Mouse (Mus musculus) MEL (cell line): ENCODE data around the gene N4bp1. TPM values are rescaled to one million over a fixed set of nuclear protein-coding genes. Genes with fewer than 3 reads are reported as not detected.
A peak's percentile ranks its signal among the peaks of the same experiment; 100 is the strongest.

ENCODE experiments used
- DNase-seq: peaks from one replicate; pipeline ENCODE4 v3.0.0; 2011; ENCODE audit warnings: low read depth, low spot score
- H3K27ac ChIP-seq: 2 replicates; pipeline ENCODE4 v1.5.1; 2012; ENCODE audit warnings: low read depth, mild to moderate bottlenecking, control low read depth, low read length, moderate library complexity; ENCODE audit not compliant: control insufficient read depth
- H3K27me3 ChIP-seq, 2 experiments: fragments of 150-350 bp in 1 of 2; sonication (generic) in 1 of 2; 2 replicates each; pipeline ENCODE4 v1.6.1; 2012; ENCODE audit warnings: low read length in 2 of 2, mild to moderate bottlenecking in 2 of 2, improper control_type of control experiment in 1 of 2, moderate library complexity in 1 of 2; ENCODE audit not compliant: insufficient read depth in 2 of 2, control insufficient read depth in 1 of 2
- H3K36me3 ChIP-seq, 2 experiments: 2 replicates each; pipeline ENCODE4 v1.6.1; 2012 to 2014; ENCODE audit warnings: low read length in 2 of 2, improper control_type of control experiment in 1 of 2, inconsistent platforms in 1 of 2, mild to moderate bottlenecking in 1 of 2; ENCODE audit not compliant: insufficient read depth in 2 of 2, control insufficient read depth in 1 of 2
- H3K4me1 ChIP-seq, 2 experiments: fragments of 150-350 bp in 1 of 2; sonication (generic) in 1 of 2; 2 replicates each; pipeline ENCODE4 v1.6.1; 2012; ENCODE audit warnings: low read length in 2 of 2, improper control_type of control experiment in 1 of 2, mild to moderate bottlenecking in 1 of 2; ENCODE audit not compliant: insufficient read depth in 2 of 2, control insufficient read depth in 1 of 2
- H3K4me3 ChIP-seq, 2 experiments: fragments of 150-350 bp in 1 of 2; sonication (generic) in 1 of 2; 2 replicates each; pipeline ENCODE4 v1.5.1; 2012; ENCODE audit warnings: low read depth in 2 of 2, low read length in 2 of 2, mild to moderate bottlenecking in 2 of 2, moderate library complexity in 2 of 2, control low read depth in 1 of 2, improper control_type of control experiment in 1 of 2; ENCODE audit not compliant: control insufficient read depth in 1 of 2, insufficient read depth in 1 of 2
- H3K79me2 ChIP-seq: 2 replicates; pipeline ENCODE4 v1.6.1; 2012; ENCODE audit warnings: mild to moderate bottlenecking, low read length, moderate library complexity; ENCODE audit not compliant: control insufficient read depth, poor library complexity, insufficient read depth
- H3K9ac ChIP-seq: 2 replicates; pipeline ENCODE4 v1.6.1; 2012; ENCODE audit warnings: low read depth, mild to moderate bottlenecking, control low read depth, low read length, moderate library complexity; ENCODE audit not compliant: control insufficient read depth, poor library complexity, severe bottlenecking
- H3K9me3 ChIP-seq: fragments of 150-350 bp; sonication (generic); replicated peaks from 2 replicates; pipeline ENCODE4 v1.6.1; 2012; ENCODE audit warnings: mild to moderate bottlenecking, low read length, improper control_type of control experiment, moderate library complexity; ENCODE audit not compliant: insufficient read depth
- CHD2 ChIP-seq: IDR thresholded peaks from 2 replicates; pipeline ENCODE4 v1.6.1; 2011; ENCODE audit warnings: low read length, improper control_type of control experiment
- CTCF ChIP-seq, 3 experiments: IDR thresholded peaks in 2 of 3; conservative IDR thresholded peaks in 1 of 3; 2 replicates each; pipeline ENCODE4 v1.5.1; 2011 to 2012; ENCODE audit warnings: low read length in 3 of 3, low read depth in 2 of 3, mild to moderate bottlenecking in 2 of 3, improper control_type of control experiment in 1 of 3, inconsistent platforms in 1 of 3, mixed read lengths in 1 of 3, moderate library complexity in 1 of 3; ENCODE audit not compliant: control insufficient read depth in 1 of 3, insufficient read depth in 1 of 3, poor library complexity in 1 of 3, severe bottlenecking in 1 of 3
- E2F4 ChIP-seq: IDR thresholded peaks from 2 replicates; pipeline ENCODE4 v1.6.1; 2011; ENCODE audit warnings: low read depth, low read length, improper control_type of control experiment, borderline replicate concordance
- ELF1 ChIP-seq: IDR thresholded peaks from 2 replicates; pipeline ENCODE4 v1.6.1; 2014; ENCODE audit warnings: low read depth, mild to moderate bottlenecking, inconsistent platforms, low read length, improper control_type of control experiment, moderate library complexity
- GABPA ChIP-seq: IDR thresholded peaks from 2 replicates; pipeline ENCODE4 v1.6.1; 2012; ENCODE audit warnings: low read depth, mild to moderate bottlenecking, inconsistent platforms, low read length, improper control_type of control experiment, moderate library complexity
- KAT2A ChIP-seq: conservative IDR thresholded peaks from 2 replicates; pipeline ENCODE4 v1.6.1; 2012; ENCODE audit warnings: low read depth, low read length, improper control_type of control experiment, inconsistent platforms
- MAFK ChIP-seq: IDR thresholded peaks from 2 replicates; pipeline ENCODE4 v1.6.1; 2011; ENCODE audit warnings: low read depth, mild to moderate bottlenecking, low read length, improper control_type of control experiment, borderline replicate concordance
- MAX ChIP-seq: IDR thresholded peaks from 2 replicates; pipeline ENCODE4 v1.6.1; 2011; ENCODE audit warnings: low read length, improper control_type of control experiment
- MXI1 ChIP-seq: IDR thresholded peaks from 2 replicates; pipeline ENCODE4 v1.6.1; 2011; ENCODE audit warnings: mild to moderate bottlenecking, low read depth, low read length, improper control_type of control experiment
- MYB ChIP-seq: IDR thresholded peaks from 2 replicates; pipeline ENCODE4 v1.6.1; 2011; ENCODE audit warnings: mild to moderate bottlenecking, low read depth, low read length, improper control_type of control experiment
- RCOR1 ChIP-seq: IDR thresholded peaks from 2 replicates; pipeline ENCODE4 v1.6.1; 2012; ENCODE audit warnings: low read depth, mild to moderate bottlenecking, inconsistent platforms, low read length, improper control_type of control experiment
- SIN3A ChIP-seq: IDR thresholded peaks from 2 replicates; pipeline ENCODE4 v1.6.1; 2012; ENCODE audit warnings: low read length, improper control_type of control experiment, inconsistent platforms
- SMC3 ChIP-seq: IDR thresholded peaks from 2 replicates; pipeline ENCODE4 v1.6.1; 2011; ENCODE audit warnings: low read depth, low read length, improper control_type of control experiment
- TBP ChIP-seq: IDR thresholded peaks from 2 replicates; pipeline ENCODE4 v1.8.0; 2011; ENCODE audit warnings: low read depth, low read length, improper control_type of control experiment
- TCF12 ChIP-seq: IDR thresholded peaks from 2 replicates; pipeline ENCODE4 v1.6.1; 2014; ENCODE audit warnings: low read depth, mild to moderate bottlenecking, inconsistent platforms, low read length, improper control_type of control experiment, moderate library complexity
- USF1 ChIP-seq: IDR thresholded peaks from 2 replicates; pipeline ENCODE4 v1.6.1; 2014; ENCODE audit warnings: low read depth, mild to moderate bottlenecking, inconsistent platforms, low read length, improper control_type of control experiment, moderate library complexity
- USF2 ChIP-seq, 2 experiments: IDR thresholded peaks; 2 replicates each; pipeline ENCODE4 v1.6.1; 2011 to 2012; ENCODE audit warnings: improper control_type of control experiment in 2 of 2, low read length in 2 of 2, borderline replicate concordance in 1 of 2, inconsistent platforms in 1 of 2, low read depth in 1 of 2, mild to moderate bottlenecking in 1 of 2; ENCODE audit not compliant: insufficient read depth in 1 of 2
- ZC3H11A ChIP-seq: IDR thresholded peaks from 2 replicates; pipeline ENCODE4 v1.6.1; 2012; ENCODE audit warnings: low read depth, mild to moderate bottlenecking, inconsistent platforms, low read length, improper control_type of control experiment
- ZKSCAN1 ChIP-seq: IDR thresholded peaks from 2 replicates; pipeline ENCODE4 v1.6.1; 2012; ENCODE audit warnings: low read depth, mild to moderate bottlenecking, inconsistent platforms, low read length, improper control_type of control experiment, moderate library complexity
- polyA plus RNA-seq, 2 experiments: library from polyadenylated mRNA; stranded (reverse) in 1 of 2; unstranded in 1 of 2; fragments of >175 nt in 1 of 2; fragments of >200 nt in 1 of 2; gene quantifications; 2 replicates each; pipeline versions ENCODE4 v1.2.1 to v1.2.4; 2012; ENCODE audit warnings: low replicate concordance in 2 of 2, low read depth in 1 of 2; ENCODE audit not compliant: insufficient read length in 2 of 2, insufficient read depth in 1 of 2, missing spikeins in 1 of 2
- total RNA-seq: library from RNA; depleted of rRNA; stranded (reverse); fragments of 300-350 nt; gene quantifications from 2 replicates; pipeline ENCODE4 v1.2.3, GENCODE M21; 2012

The N4bp1 gene
- total and polyA plus RNA-seq, 3 experiments = 13.4 to 24.0 TPM; not detected in 1

- Histone ChIP-seq H3K4me1 (peaks cover 23 to 25% of the 10 kb centered on the region in 2 experiments), H3K27me3 (no peaks in the 10 kb centered on the region), H3K4me3 (no peak overlapping the region), H3K9me3 (no peaks in the 10 kb centered on the region), H3K36me3 (peaks cover 0 to 37% of the 10 kb centered on the region in 2 experiments), H3K79me2 (peaks cover 48% of the 10 kb centered on the region), H3K27ac (no peak overlapping the region), H3K9ac (no peak overlapping the region)
- peak; percentile 31 for DNase-seq
- TF ChIP-seq ELF1 = no peak
- no peak for TF ChIP-seq KAT2A
- no peak for TF ChIP-seq ZKSCAN1
- no peak for TF ChIP-seq TBP
- TF ChIP-seq USF2 (IDR thresholded peaks at IDR 0.05; ENCODE audit: borderline replicate concordance in 1 of 2, insufficient read depth in 1 of 2, low read depth in 1 of 2, low read length in 2 of 2) = no peak
- TF ChIP-seq MXI1 = no peak
- TF ChIP-seq E2F4 = no peak
- TF ChIP-seq USF1 = no peak
- TF ChIP-seq ZC3H11A = no peak
- TF ChIP-seq SMC3 = no peak
- no peak for TF ChIP-seq TCF12
- no peak for TF ChIP-seq MAFK
Measured at GRCm38 (mm10) chr8:86871421-86871820, 13.6 kb downstream of the N4bp1 start.

- H3K79me2 ChIP-seq = peaks cover 51% of the 10 kb centered on the region
- no peaks in the 10 kb centered on the region for H3K27me3 ChIP-seq
- H3K27ac ChIP-seq = no peak overlapping the region
- H3K4me3 ChIP-seq = no peak overlapping the region
- peaks cover 23 to 25% of the 10 kb centered on the region in 2 experiments for H3K4me1 ChIP-seq
- DNase-seq = no peak
- no peaks in the 10 kb centered on the region for H3K9me3 ChIP-seq
- H3K36me3 ChIP-seq = peaks cover 0 to 37% of the 10 kb centered on the region in 2 experiments
- no peak overlapping the region for H3K9ac ChIP-seq
- TF ChIP-seq MYB (no peak), GABPA (no peak), MAX (no peak), ZC3H11A (no peak), TBP (no peak), SMC3 (no peak), CTCF (IDR thresholded peaks at IDR 0.05 in 2 of 3, conservative IDR thresholded peaks at IDR 0.05 in 1 of 3; ENCODE audit: control insufficient read depth in 1 of 3, insufficient read depth in 1 of 3, low read depth in 2 of 3, low read length in 3 of 3, poor library complexity in 1 of 3, severe bottlenecking in 1 of 3) (no peak), SIN3A (no peak), CHD2 (no peak), ELF1 (no peak), MAFK (no peak), RCOR1 (no peak), E2F4 (no peak)
Measured at GRCm38 (mm10) chr8:86870771-86871170, 14.3 kb downstream of the N4bp1 start.
